11 mouse cellular contexts compared by ENCODE assay signal in genomic region chr2:167254185-167254584, GRCm38 (mm10). TPM values are rescaled to one million over a fixed set of nuclear protein-coding genes. Genes with fewer than 3 reads are reported as not detected.
DNase-seq lines count a peak whose midpoint lies in the region; ATAC-seq and TF ChIP-seq lines count a peak whose summit lies in the region.
"Had no signal": no experiment of that assay in that cellular context is flagged by ENCODE, and none has a peak within 500 bp of the region (broad histone marks: within the 10 kb centered on the region; RNA-seq: fewer than 3 reads in every experiment).

No protein-coding gene starts in this region.

- H3K4me2 ChIP-seq in kidney, postnatal 0 days (ENCODE audit: low read length): no peak overlapping the region
- no peak overlapping the region for H3K4me2 ChIP-seq in stomach, embryonic 16.5 days (ENCODE audit: low read depth, low read length)
- H3K4me2 ChIP-seq: embryonic facial prominence, embryonic 15.5 days; hindbrain, embryonic 15.5 days; liver, embryonic 15.5 days had no signal

- no peaks in the 10 kb centered on the region for H3K4me1 ChIP-seq in spleen, adult 2 months (ENCODE audit: control insufficient read depth, insufficient read depth, insufficient read length)
- H3K4me1 ChIP-seq in kidney, postnatal 0 days (replicated peaks; ENCODE audit: insufficient read depth, low read length): 0 out of 2 replicates have a peak, but pooled peaks cover 9% of the 10 kb centered on the region
- peaks cover 25% of the 10 kb centered on the region for H3K4me1 ChIP-seq in stomach, embryonic 16.5 days (ENCODE audit: control insufficient read depth, insufficient read depth, low read length)
- H3K4me1 ChIP-seq: hindbrain, embryonic 15.5 days; liver, embryonic 15.5 days had no signal

- no peak for ATAC-seq in kidney, postnatal 0 days (replicated peaks; ENCODE audit: low FRiP score, low read depth)
- ATAC-seq in stomach, embryonic 16.5 days (ENCODE audit: insufficient read depth, low FRiP score): peak; percentile 44; the same call in 1 of the 2 replicates
- no peak for ATAC-seq in erythroblast, adult 5-6 weeks (replicated peaks; ENCODE audit: low FRiP score, poor library complexity, severe bottlenecking)

- no peaks in the 10 kb centered on the region for H3K36me3 ChIP-seq in spleen, adult 2 months (ENCODE audit: control insufficient read depth, insufficient read depth, low read length)
- no peaks in the 10 kb centered on the region for H3K36me3 ChIP-seq in kidney, postnatal 0 days (ENCODE audit: insufficient read depth, low read length)
- H3K36me3 ChIP-seq in stomach, embryonic 16.5 days (ENCODE audit: control insufficient read depth, insufficient read depth, low read length): no peaks in the 10 kb centered on the region
- H3K36me3 ChIP-seq: embryonic facial prominence, embryonic 15.5 days; hindbrain, embryonic 15.5 days; liver, embryonic 15.5 days had no signal

- H3K27me3 ChIP-seq in spleen, adult 2 months (ENCODE audit: control insufficient read depth, insufficient read depth, low read length): no peaks in the 10 kb centered on the region
- H3K27me3 ChIP-seq in kidney, postnatal 0 days (ENCODE audit: insufficient read depth, low read length): no peaks in the 10 kb centered on the region
- H3K27me3 ChIP-seq in stomach, embryonic 16.5 days (ENCODE audit: control insufficient read depth, insufficient read depth, low read length): no peaks in the 10 kb centered on the region
- H3K27me3 ChIP-seq: embryonic facial prominence, embryonic 15.5 days; hindbrain, embryonic 15.5 days; liver, embryonic 15.5 days had no signal

- H3K4me3 ChIP-seq in spleen, adult 2 months (ENCODE audit: extremely low read depth, insufficient read depth, insufficient read length): no peak overlapping the region
- H3K4me3 ChIP-seq in kidney, postnatal 0 days (replicated peaks; ENCODE audit: low read depth, low read length): no peak overlapping the region
- H3K4me3 ChIP-seq in stomach, embryonic 16.5 days (replicated peaks; ENCODE audit: low read length): no peak overlapping the region
- H3K4me3 ChIP-seq: embryonic facial prominence, embryonic 15.5 days; hindbrain, embryonic 15.5 days; liver, embryonic 15.5 days had no signal

- H3K27ac ChIP-seq in spleen, adult 2 months (ENCODE audit: insufficient read depth, low read length): 0 out of 2 replicates have a peak overlapping the region, but pooled peaks have one; percentile 19
- H3K27ac ChIP-seq in kidney, postnatal 0 days: no peak overlapping the region
- H3K27ac ChIP-seq in stomach, embryonic 16.5 days (ENCODE audit: low read length): peak overlapping the region; percentile 36; the same call in 1 of the 2 replicates
- H3K27ac ChIP-seq: embryonic facial prominence, embryonic 15.5 days; hindbrain, embryonic 15.5 days; liver, embryonic 15.5 days had no signal

- WGBS in spleen, adult 2 months: 77% methylated on average over 7 of the region's 7 CpGs
- WGBS in kidney, postnatal 0 days: 53% methylated on average over 7 of the region's 7 CpGs
- WGBS in stomach, embryonic 16.5 days: 45% methylated on average over 7 of the region's 7 CpGs

- no peaks in the 10 kb centered on the region for H3K9me3 ChIP-seq in kidney, postnatal 0 days (replicated peaks; ENCODE audit: low read length)
- H3K9me3 ChIP-seq in stomach, embryonic 16.5 days (replicated peaks; ENCODE audit: control insufficient read depth, low read length): no peaks in the 10 kb centered on the region
- H3K9me3 ChIP-seq: embryonic facial prominence, embryonic 15.5 days; hindbrain, embryonic 15.5 days; liver, embryonic 15.5 days had no signal

- no peak for TF ChIP-seq POLR2A in spleen, adult 2 months (IDR thresholded peaks at IDR 0.05; ENCODE audit: low read depth, low read length)

- DNase-seq in spleen, adult 2 months (ENCODE audit: low read depth in 1 of 2, low spot score in 2 of 2): no peak
- DNase-seq in spleen, postnatal 14 days (ENCODE audit: low spot score in 2 of 2): no peak
- DNase-seq in heart, adult 9 months (ENCODE audit: low spot score in 2 of 2): peak; percentile 87 to 88
- DNase-seq in kidney, postnatal 0 days (ENCODE audit: low spot score): peak; percentile 36
- no peak for DNase-seq in layer of hippocampus, adult 9-11 months
- no peak for DNase-seq in frontal cortex, postnatal 10 days (ENCODE audit: low spot score in 2 of 2)

- TF ChIP-seq CTCF in spleen, adult 2 months (IDR thresholded peaks at IDR 0.05; ENCODE audit: extremely low read depth, insufficient read depth, insufficient read length, insufficient replicate concordance): no peak
- no peak for TF ChIP-seq CTCF in kidney, postnatal 0 days (IDR thresholded peaks at IDR 0.05; ENCODE audit: low read depth)

- H3K9ac ChIP-seq in kidney, postnatal 0 days (ENCODE audit: low read depth, low read length): no peak overlapping the region
- no peak overlapping the region for H3K9ac ChIP-seq in stomach, embryonic 16.5 days (ENCODE audit: low read length)
- H3K9ac ChIP-seq: embryonic facial prominence, embryonic 15.5 days; hindbrain, embryonic 15.5 days; liver, embryonic 15.5 days had no signal

RNA-seq across cellular contexts. Expression of gene Ptgis, which starts 13.8 kb away (rescaled TPM):
- polyA plus RNA-seq in spleen, adult 2 months (2012; rRNA removed): 6.4 and 12.9 TPM in 2 replicates
- polyA plus RNA-seq in kidney, postnatal 0 days (2015; fragmentation: Nextera tagmentation; extraction: Ambion mirVana): 17.7 and 18.7 TPM in 2 replicates
- 23.5 and 24.3 TPM in 2 replicates for polyA plus RNA-seq in stomach, embryonic 16.5 days (2015; fragmentation: Nextera tagmentation; extraction: Ambion mirVana)
- not detected in 2 replicates for total RNA-seq in erythroblast, adult 5-6 weeks (2015; ENCODE audit: low replicate concordance)
- not detected in 2 replicates for total RNA-seq in erythroblast, adult 5-6 weeks (2017; ENCODE audit: low replicate concordance)

Comparison
In these comparisons a context has a peak if more than half of its experiments do, and no peak if none do; other contexts are left out.
1. DNase-seq: peak in heart, adult 9 months (2 of 2) and kidney, postnatal 0 days (single experiment); none in spleen, adult 2 months (0 of 2), spleen, postnatal 14 days (0 of 2), layer of hippocampus, adult 9-11 months (single experiment) and frontal cortex, postnatal 10 days (0 of 2).